Mouse (Mus musculus) thymus, adult 2 months (tissue): ENCODE measurements around the gene Ifi35. TPM values are rescaled to one million over a fixed set of nuclear protein-coding genes. Genes with fewer than 3 reads are reported as not detected.
"Not testable (repeated sequence)": the region's sequence is repeated elsewhere in the genome, so short reads cannot be mapped to it uniquely, and the experiment has no call there.

Source experiments
- DNase-seq: peaks from one replicate; pipeline ENCODE4 v3.0.0; 2021
- H3K27ac ChIP-seq: fragments of 200-500 bp; 2 replicates; pipeline ENCODE4 v1.5.1; 2012; ENCODE audit warnings: low read length, control low read depth; ENCODE audit not compliant: control insufficient read depth, insufficient read depth
- H3K27me3 ChIP-seq: fragments of 200-500 bp; 2 replicates; pipeline ENCODE4 v1.6.1; 2012; ENCODE audit warnings: mild to moderate bottlenecking, low read length, moderate library complexity, mixed read lengths; ENCODE audit not compliant: control insufficient read depth, insufficient read depth
- H3K36me3 ChIP-seq: fragments of 200-500 bp; 2 replicates; pipeline ENCODE4 v1.6.1; 2012; ENCODE audit warnings: mild to moderate bottlenecking, low read length, moderate library complexity; ENCODE audit not compliant: control insufficient read depth, insufficient read depth
- H3K4me1 ChIP-seq: fragments of 200-500 bp; replicated peaks from 2 replicates; pipeline ENCODE4 v1.6.1; 2012; ENCODE audit warnings: low read length; ENCODE audit not compliant: control insufficient read depth, insufficient read depth
- H3K4me3 ChIP-seq: fragments of 200-500 bp; 2 replicates; pipeline ENCODE4 v1.5.1; 2012; ENCODE audit warnings: mild to moderate bottlenecking, low read length, control low read depth, moderate library complexity; ENCODE audit not compliant: control insufficient read depth, insufficient read depth
- CTCF ChIP-seq: fragments of 200-500 bp; IDR thresholded peaks from 2 replicates; pipeline ENCODE4 v1.5.1; 2012; ENCODE audit warnings: mild to moderate bottlenecking, control low read depth, low read length, moderate library complexity, borderline replicate concordance; ENCODE audit not compliant: control insufficient read depth, poor library complexity, insufficient read depth; ENCODE audit errors: extremely low read depth
- POLR2A ChIP-seq: fragments of 200-500 bp; IDR thresholded peaks from 2 replicates; pipeline ENCODE4 v1.6.1; 2012; ENCODE audit warnings: mild to moderate bottlenecking, low read length, control low read depth, moderate library complexity; ENCODE audit not compliant: control insufficient read depth, poor library complexity, insufficient read depth; ENCODE audit errors: extremely low read depth
- WGBS: fragments of 180-500 bp; shearing (Covaris S2); methylation state at CpG from one replicate; pipeline ENCODE4 v1.1.7; 2018; 5-methylcytosine and 5-hydroxymethylcytosine counted together
- polyA plus RNA-seq: library from polyadenylated mRNA; depleted of rRNA; stranded (reverse); fragments of >200 nt; gene quantifications from 2 replicates; pipeline ENCODE4 v1.2.3, GENCODE M21; 2012

Ifi35 gene
- polyA plus RNA-seq, 1 experiment: 83.6 TPM

- TF ChIP-seq POLR2A (no peak), CTCF (no peak)
- 27% methylated on average over 5 of the region's 5 CpGs for WGBS
- peaks cover 19% of the 10 kb centered on the region for H3K36me3 ChIP-seq
- H3K4me3 ChIP-seq: peak overlapping the region; percentile 96; the same call in 1 of the 2 replicates
- peak overlapping the region; percentile 90 for H3K27ac ChIP-seq
- H3K4me1 ChIP-seq: peaks cover 16% of the 10 kb centered on the region
- H3K27me3 ChIP-seq: no peaks in the 10 kb centered on the region
- no peak for DNase-seq
Measured at GRCm38 (mm10) chr11:101447786-101448185, 421 bp upstream of the Ifi35 start.

- H3K27me3 ChIP-seq: no peaks in the 10 kb centered on the region
- peak overlapping the region; percentile 96 for H3K4me3 ChIP-seq
- H3K4me1 ChIP-seq: peaks cover 16% of the 10 kb centered on the region
- peak overlapping the region; percentile 90 for H3K27ac ChIP-seq
- WGBS: 9% methylated on average over 4 of the region's 4 CpGs
- TF ChIP-seq POLR2A: no peak
- TF ChIP-seq CTCF: no peak
- H3K36me3 ChIP-seq: peaks cover 13% of the 10 kb centered on the region
- no peak for DNase-seq
Measured at GRCm38 (mm10) chr11:101448899-101449298, 692 bp downstream of the Ifi35 start.

GRCm38 (mm10) chr11:101449596-101449995 lies 1.4 kb downstream of the Ifi35 start:
- not testable (repeated sequence) for H3K4me3 ChIP-seq, H3K27me3 ChIP-seq, H3K36me3 ChIP-seq, H3K27ac ChIP-seq, DNase-seq
- WGBS: 76% methylated on average over 4 of the region's 4 CpGs
- peaks cover 16% of the 10 kb centered on the region for H3K4me1 ChIP-seq

GRCm38 (mm10) chr11:101450394-101450793 lies 2.2 kb downstream of the Ifi35 start:
- DNase-seq: peak; percentile 36
- WGBS: 86% methylated on average over 3 of the region's 3 CpGs

GRCm38 (mm10) chr11:101451536-101451935 lies 3.3 kb downstream of the Ifi35 start:
- H3K36me3 ChIP-seq: no peaks in the 10 kb centered on the region
- no peaks in the 10 kb centered on the region for H3K27me3 ChIP-seq
- WGBS: 94% methylated on average over 10 of the region's 10 CpGs
- no peak overlapping the region for H3K27ac ChIP-seq
- H3K4me1 ChIP-seq: peaks cover 16% of the 10 kb centered on the region
- no peak for DNase-seq
- no peak overlapping the region for H3K4me3 ChIP-seq
- TF ChIP-seq CTCF: no peak
- no peak for TF ChIP-seq POLR2A

More at GRCm38 (mm10) chr11:101450394-101450793, 2.2 kb downstream of the Ifi35 start:
- no peaks in the 10 kb centered on the region for H3K27me3 ChIP-seq
- H3K4me3 ChIP-seq: no peak overlapping the region
- no peaks in the 10 kb centered on the region for H3K36me3 ChIP-seq
- no peak overlapping the region for H3K27ac ChIP-seq
- H3K4me1 ChIP-seq: peaks cover 16% of the 10 kb centered on the region
- TF ChIP-seq POLR2A: no peak
- TF ChIP-seq CTCF: no peak

- Histone ChIP-seq H3K27ac (no peak overlapping the region), H3K27me3 (no peaks in the 10 kb centered on the region), H3K4me3 (no peak overlapping the region), H3K36me3 (peaks cover 1% of the 10 kb centered on the region; the same call in 1 of the 2 replicates), H3K4me1 (peaks cover 16% of the 10 kb centered on the region)
- TF ChIP-seq CTCF (no peak), POLR2A (no peak)
- DNase-seq: no peak
- 53% methylated on average over 10 of the region's 10 CpGs for WGBS
Measured at GRCm38 (mm10) chr11:101452093-101452774, 4.0 kb downstream of the Ifi35 start.

GRCm38 (mm10) chr11:101454702-101455101 lies 6.5 kb downstream of the Ifi35 start:
- WGBS: 88% methylated on average over 6 of the region's 6 CpGs
- peaks cover 20% of the 10 kb centered on the region for H3K36me3 ChIP-seq
- H3K27ac ChIP-seq: no peak overlapping the region

More at GRCm38 (mm10) chr11:101454702-101455101, 6.5 kb downstream of the Ifi35 start:
- peaks cover 2% of the 10 kb centered on the region; the same call in 1 of the 2 replicates for H3K4me1 ChIP-seq
- H3K27me3 ChIP-seq: no peaks in the 10 kb centered on the region
- no peak for DNase-seq
- H3K4me3 ChIP-seq: no peak overlapping the region
- TF ChIP-seq POLR2A (no peak), CTCF (no peak)
